Mouse (Mus musculus) olfactory bulb, adult 2 months (tissue): Measurements from ENCODE around the gene Ptk7. TPM values are rescaled to one million over a fixed set of nuclear protein-coding genes. Genes with fewer than 3 reads are reported as not detected.

Experiments
- H3K27ac ChIP-seq: fragments of 200-500 bp; 2 replicates; pipeline ENCODE4 v1.5.1; 2012; ENCODE audit warnings: low read depth, low read length; ENCODE audit not compliant: insufficient read depth
- H3K4me1 ChIP-seq: fragments of 200-500 bp; 2 replicates; pipeline ENCODE4 v1.6.1; 2012; ENCODE audit warnings: low read length; ENCODE audit not compliant: control insufficient read depth, insufficient read depth
- H3K4me3 ChIP-seq: fragments of 200-500 bp; 2 replicates; pipeline ENCODE4 v1.5.1; 2012; ENCODE audit warnings: mild to moderate bottlenecking, low read depth, low read length, moderate library complexity; ENCODE audit not compliant: insufficient read depth
- CTCF ChIP-seq: fragments of 200-500 bp; IDR thresholded peaks from 2 replicates; pipeline ENCODE4 v1.5.1; 2012; ENCODE audit warnings: low read depth, mild to moderate bottlenecking, low read length, moderate library complexity; ENCODE audit not compliant: insufficient read depth
- POLR2A ChIP-seq: fragments of 200-500 bp; IDR thresholded peaks from 2 replicates; pipeline ENCODE4 v1.6.1; 2012; ENCODE audit warnings: mild to moderate bottlenecking, low read depth, low read length, moderate library complexity; ENCODE audit not compliant: insufficient read depth
- WGBS: fragments of 180-500 bp; shearing (Covaris S2); methylation state at CpG from one replicate; pipeline ENCODE4 v1.1.7; 2018; 5-methylcytosine and 5-hydroxymethylcytosine counted together
- polyA plus RNA-seq: library from polyadenylated mRNA; stranded (reverse); fragments of >200 nt; gene quantifications from 2 replicates; pipeline ENCODE4 v1.2.4, GENCODE M21; 2012; ENCODE audit warnings: low replicate concordance; ENCODE audit not compliant: missing spikeins, insufficient read depth, insufficient read length

Ptk7 gene
- polyA plus RNA-seq, 1 experiment, result not detected

DNA sequence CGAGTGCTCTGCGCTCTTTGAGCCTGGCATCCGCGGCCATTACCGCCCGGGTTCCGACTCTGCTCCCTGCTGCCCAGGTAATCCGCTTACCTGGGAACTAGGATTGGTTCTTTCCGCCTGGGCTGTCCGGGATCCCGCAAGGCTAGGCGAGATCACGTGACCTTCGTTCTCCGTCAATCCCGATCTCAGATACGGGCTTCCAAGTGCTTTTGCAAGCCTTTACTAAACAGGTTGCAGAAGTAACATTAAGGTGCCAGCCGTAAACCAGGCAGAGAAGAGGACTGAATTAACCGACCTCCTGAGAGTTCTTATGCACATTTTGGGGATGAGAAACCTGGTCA, 17.0 kb upstream of the Ptk7 start:
- TF ChIP-seq CTCF (no peak), POLR2A (no peak)
- Histone ChIP-seq H3K4me3 (peak overlapping the region; percentile 82), H3K27ac (peak overlapping the region; percentile 64), H3K4me1 (peaks cover 23% of the 10 kb centered on the region)
- WGBS, result 0% methylated on average over 19 of the region's 19 CpGs

DNA sequence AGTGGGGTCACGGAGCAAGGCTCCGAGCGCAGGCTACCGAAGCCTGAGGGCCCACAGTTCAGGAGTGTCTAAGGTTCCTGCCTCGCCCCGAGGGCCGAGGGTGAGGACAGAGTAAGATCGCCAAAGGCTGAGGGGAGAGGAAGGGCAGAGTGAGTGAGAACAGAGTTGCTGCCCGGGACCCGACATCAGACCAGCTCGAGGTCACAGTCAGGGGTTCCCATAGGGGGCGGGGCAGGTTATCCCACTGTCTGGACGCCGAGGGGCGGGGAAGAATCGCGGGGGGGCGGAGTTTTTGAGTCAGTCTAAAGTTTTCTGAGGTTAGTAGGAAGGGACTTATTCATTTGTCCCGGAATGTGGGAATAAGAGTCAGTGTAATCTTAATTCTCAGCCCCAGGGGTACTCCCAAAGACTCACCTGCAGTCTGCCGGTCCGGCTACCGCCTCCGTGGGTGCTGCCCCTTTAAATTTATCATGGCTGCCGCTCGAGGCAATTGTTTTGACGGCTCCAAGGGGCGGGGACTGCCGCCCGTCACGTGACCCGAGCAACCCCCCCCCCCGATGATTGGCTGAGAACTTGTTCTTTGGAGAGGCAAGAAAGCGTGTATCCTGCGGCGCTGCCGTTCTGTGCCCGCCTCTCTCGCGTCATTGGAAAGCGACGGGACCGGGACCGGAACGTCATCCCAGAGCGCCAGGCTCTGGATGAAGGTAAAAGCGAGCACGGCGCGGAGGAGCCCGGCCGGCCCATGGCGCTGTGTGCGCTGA, 16.4 kb upstream of the Ptk7 start, which contains the start of the genes Klc4 and Mrpl2:
Gene Klc4, minus strand, starts transcription at position 462 of the 761 bp plus-strand sequence.
Gene Mrpl2, plus strand, starts transcription at position 669 of the 761 bp plus-strand sequence.
- H3K27ac ChIP-seq, result peak within 1 kb of the TSS; percentile 64
- peak within 1 kb of the TSS; percentile 82 for H3K4me3 ChIP-seq
- under 1% methylated on average over 53 of the region's 53 CpGs for WGBS
- peak; percentile 95 for TF ChIP-seq POLR2A
- no peak for TF ChIP-seq CTCF
- peaks cover 18% of the 10 kb centered on the region for H3K4me1 ChIP-seq

DNA sequence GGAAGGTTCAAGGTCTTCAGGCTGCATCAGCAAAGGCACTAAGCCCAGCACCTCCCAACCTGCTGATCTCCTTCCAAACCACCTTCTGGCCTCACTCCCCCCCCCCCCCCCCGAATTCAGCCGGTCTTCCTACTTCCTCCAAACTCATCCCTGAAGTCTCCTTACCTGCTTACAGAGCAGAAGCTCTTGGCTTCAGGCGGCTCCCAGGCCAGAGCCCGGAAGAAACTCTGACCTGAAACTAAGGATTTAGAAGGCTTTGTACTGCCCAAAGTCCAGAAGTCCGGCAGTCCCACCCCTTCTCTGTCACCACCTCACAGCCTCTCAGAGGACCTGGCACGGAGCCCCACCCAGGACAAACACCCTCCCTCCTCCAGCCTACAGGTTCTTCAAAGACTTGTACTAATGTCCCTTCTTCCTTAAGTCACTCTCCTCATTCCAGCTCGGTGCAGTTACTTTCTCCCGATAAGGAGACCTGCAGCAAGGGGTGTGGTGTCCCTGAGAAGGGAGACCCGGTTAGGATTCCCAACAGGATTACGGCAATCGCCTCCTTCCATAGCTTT, 15.7 kb upstream of the Ptk7 start:
- Histone ChIP-seq H3K4me1 (peaks cover 17% of the 10 kb centered on the region), H3K4me3 (peak overlapping the region; percentile 65), H3K27ac (no peak overlapping the region)
- TF ChIP-seq POLR2A, result no peak
- TF ChIP-seq CTCF, result no peak
- WGBS, result 7% methylated on average over 11 of the region's 11 CpGs

DNA sequence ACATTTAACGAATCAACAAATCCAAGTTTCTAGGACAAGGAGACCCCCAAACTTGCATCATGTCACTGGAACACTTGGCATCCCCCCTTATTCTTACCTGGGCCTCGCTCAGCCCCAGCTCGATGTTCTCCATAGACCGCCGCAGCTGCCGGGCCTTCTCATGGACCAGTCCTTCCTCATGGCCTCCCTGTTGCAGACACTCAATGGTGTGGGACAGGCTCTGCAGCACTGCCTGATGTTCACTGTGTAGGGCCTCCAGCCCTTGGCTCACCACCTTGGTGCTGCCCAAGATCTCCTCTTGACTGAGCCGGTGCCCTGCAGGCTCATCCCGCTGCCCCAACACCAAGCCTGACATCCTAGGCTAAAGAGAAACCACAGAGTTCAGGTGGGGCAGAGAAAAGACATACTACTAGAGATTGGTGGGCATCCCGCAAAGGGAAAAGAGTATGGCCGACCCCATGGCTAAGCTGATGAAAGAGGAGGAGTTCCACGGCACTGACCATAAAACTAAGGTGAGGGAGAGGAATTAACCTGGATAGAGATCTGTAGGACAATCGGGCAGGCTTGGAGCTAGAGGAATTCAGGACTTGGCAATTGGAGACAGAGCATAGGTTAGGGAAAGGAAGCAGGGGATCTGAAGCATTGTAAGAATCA, 15.0 kb upstream of the Ptk7 start:
- Histone ChIP-seq H3K4me1 (peaks cover 17% of the 10 kb centered on the region), H3K4me3 (no peak overlapping the region), H3K27ac (no peak overlapping the region)
- TF ChIP-seq CTCF (no peak), POLR2A (no peak)
- 92% methylated on average over 12 of the region's 12 CpGs for whole genome bisulfite sequencing

DNA sequence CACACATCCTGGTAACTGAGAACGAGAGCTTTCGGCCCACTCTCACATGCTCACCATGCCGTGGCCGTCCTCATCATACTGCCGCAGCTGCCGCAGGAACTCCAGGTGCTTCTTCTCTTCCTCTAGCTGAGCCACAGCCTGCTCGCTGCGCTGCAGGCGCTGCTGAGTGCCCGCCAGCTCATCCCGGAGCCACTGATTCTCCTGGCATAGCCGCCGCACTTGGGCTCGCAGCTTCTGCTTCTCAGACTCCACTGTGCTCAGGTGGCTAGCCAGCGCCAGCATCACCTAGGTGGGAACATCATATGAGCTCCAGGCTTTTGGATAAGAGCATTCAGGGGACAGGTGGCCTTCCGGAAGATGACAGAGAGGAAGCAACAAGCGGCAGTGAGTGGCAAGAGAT, 12.8 kb upstream of the Ptk7 start:
- TF ChIP-seq CTCF (no peak), POLR2A (no peak)
- H3K27ac ChIP-seq, result no peak overlapping the region
- H3K4me1 ChIP-seq, result peaks cover 20% of the 10 kb centered on the region
- no peak overlapping the region for H3K4me3 ChIP-seq
- 94% methylated on average over 17 of the region's 17 CpGs for WGBS

DNA sequence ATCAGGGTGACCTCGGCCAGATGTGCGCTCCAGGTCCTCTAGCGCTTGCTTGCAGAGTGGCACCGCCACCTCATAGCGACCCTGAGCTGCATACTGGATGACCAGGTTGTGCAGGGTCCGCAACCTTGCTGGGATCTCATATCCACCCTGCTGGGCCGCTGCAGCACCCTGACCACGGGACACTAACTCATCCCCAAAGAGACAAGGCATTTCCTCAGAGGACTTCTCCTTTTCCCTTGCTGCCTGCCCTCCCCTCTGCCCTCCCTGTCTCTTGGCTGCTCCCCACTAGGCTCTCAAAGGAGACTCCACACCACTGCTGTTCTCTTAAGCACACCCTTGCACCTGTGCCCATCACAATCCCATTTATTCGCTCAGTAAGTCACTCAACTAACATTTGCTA, 10.6 kb upstream of the Ptk7 start:
- Histone ChIP-seq H3K4me1 (peaks cover 22% of the 10 kb centered on the region), H3K27ac (no peak overlapping the region), H3K4me3 (no peak overlapping the region)
- WGBS, result 90% methylated on average over 9 of the region's 9 CpGs
- TF ChIP-seq CTCF (no peak), POLR2A (no peak)

DNA sequence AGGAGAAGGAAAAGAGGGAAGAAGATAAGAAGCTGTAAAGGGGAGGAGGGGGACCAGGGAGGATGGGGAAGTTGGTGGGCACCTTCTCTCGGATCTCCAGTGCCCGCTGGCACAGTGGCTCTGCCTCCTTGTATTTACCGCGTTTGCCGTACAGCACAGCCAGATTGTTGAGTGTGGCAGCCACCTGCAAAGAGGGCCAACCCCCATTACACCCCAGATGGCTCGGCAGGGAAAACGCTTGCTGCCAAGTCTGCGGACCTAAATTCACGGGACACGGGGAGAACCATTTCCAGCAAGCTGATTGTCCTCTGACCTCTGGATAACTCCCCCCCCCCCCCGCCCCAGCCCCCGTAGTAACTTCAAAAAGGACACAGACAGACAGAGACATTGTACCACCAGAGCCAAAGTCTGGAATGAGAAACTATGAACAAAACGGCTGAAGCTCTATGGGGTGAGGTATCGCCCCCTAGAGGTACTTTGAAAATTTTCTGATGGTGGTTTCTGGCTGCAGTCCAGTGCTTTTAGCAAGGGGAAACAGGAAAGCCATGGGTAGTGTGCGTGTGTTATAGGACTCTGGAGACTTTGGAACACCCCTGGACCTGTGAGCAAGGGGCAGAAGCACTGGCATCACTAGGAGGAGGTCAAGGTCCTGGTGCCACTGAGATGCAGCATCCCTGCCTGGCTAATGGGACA, 7.7 kb upstream of the Ptk7 start:
- Histone ChIP-seq H3K4me3 (no peak overlapping the region), H3K4me1 (peaks cover 14% of the 10 kb centered on the region), H3K27ac (no peak overlapping the region)
- WGBS, result 4% methylated on average over 15 of the region's 15 CpGs
- TF ChIP-seq CTCF (no peak), POLR2A (no peak)

DNA sequence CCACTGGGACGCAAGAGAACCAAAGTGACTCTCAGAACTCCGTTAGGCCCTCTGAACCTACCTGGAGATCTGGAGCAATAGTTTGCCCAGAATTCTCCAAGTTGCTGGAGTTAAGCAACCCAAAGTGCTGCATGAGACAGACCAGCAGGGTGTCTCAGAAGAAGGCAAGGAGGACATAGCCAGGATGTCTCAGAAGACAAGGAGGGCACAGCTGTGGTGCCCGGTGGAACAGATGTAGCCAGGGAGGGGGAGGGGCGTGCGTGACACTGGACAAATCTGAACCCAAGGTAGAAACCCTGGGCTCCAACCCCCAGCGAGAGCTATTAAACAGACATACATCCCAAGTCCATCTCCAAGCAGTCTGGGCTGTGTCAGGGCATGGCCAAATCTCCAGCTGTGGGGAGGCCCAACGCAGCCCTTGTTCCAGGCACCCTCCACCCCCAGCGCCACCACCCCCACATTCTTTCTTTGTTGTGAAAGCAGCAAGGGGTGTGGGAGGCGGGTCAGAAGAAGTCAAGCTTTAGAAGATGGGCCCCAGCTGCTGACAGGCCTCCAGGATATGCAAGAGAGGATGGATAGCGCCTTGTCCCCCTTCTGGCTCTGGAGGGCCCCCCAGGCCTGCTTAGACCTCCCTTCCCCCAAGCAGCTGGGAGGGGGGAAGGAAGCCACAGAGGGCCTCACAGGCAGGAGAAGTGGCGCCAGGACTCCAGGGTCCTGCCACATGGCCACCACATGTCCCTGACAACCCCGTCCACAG, 559 bp upstream of the Ptk7 start:
- Histone ChIP-seq H3K27ac (no peak overlapping the region), H3K4me3 (peak overlapping the region; percentile 65; the same call in 1 of the 2 replicates), H3K4me1 (peaks cover 16% of the 10 kb centered on the region)
- 36% methylated on average over 12 of the region's 12 CpGs for WGBS
- TF ChIP-seq POLR2A (no peak), CTCF (no peak)
